Mouse (Mus musculus) neutrophil, adult 5-6 weeks (primary cell): ENCODE results near the gene Runx2. TPM values are rescaled to one million over a fixed set of nuclear protein-coding genes. Genes with fewer than 3 reads are reported as not detected.

Source experiments
- ATAC-seq: fragments of 151-379, 151-347 bp; 2 replicates; pipeline ENCODE4 v1.8.0; 2017; ENCODE audit warnings: mild to moderate bottlenecking, moderate TSS enrichment; ENCODE audit not compliant: insufficient number of reproducible peaks, poor library complexity, low FRiP score, severe bottlenecking; ENCODE audit errors: extremely low read depth
- total RNA-seq: library from RNA; stranded (forward); fragments of 200-1000 nt; gene quantifications from 2 replicates; pipeline ENCODE4 v1.2.3, GENCODE M21; 2017

The Runx2 gene
- total RNA-seq, 1 experiment from 2014 or later, result 9.8 TPM

- no peak for ATAC-seq
Measured at GRCm38 (mm10) chr17:44610828-44611227, 203.8 kb downstream of the Runx2 start.

GRCm38 (mm10) chr17:44609897-44610641 lies 204.5 kb downstream of the Runx2 start:
- ATAC-seq, result no peak

DNA sequence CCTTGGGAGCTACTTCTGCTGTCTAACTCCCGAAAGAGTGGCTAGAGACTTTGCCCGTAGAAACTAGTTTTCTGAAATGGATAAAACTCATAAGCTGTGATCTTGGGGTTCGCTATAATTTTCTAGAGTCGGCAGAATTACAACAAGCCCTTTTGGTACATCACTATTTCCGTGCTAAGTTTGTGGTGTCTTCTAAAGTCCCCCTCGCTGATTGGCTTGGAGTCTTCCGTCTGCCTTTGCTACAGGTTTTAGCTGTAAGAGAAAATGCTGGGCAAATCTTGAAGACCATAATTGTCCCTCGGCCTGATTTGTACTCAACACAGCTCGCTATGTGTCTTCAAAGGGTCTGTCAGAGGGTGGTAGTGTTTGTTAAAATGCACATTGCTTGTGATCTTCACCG lies 205.2 kb downstream of the Runx2 start:
- ATAC-seq, result no peak

DNA sequence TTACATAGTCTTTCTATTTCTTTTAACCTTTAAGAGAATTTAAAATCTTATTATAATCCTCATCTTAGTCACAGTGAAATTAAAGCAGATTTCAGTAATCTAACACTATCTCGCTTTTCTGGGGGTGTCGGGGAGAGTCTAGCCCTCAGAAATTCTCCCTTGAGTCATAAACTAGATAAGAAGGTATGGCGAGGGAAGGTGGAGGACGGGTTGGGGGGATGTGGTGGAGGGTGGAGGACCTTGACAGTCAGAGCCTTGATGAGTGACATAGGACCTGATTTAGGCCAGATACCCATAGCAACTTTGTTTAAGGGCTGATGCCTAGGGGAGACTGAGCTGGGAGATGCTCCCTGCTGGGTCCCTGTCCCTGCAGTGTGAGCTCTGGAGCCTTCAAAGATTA lies 205.7 kb downstream of the Runx2 start:
- no peak for ATAC-seq

DNA sequence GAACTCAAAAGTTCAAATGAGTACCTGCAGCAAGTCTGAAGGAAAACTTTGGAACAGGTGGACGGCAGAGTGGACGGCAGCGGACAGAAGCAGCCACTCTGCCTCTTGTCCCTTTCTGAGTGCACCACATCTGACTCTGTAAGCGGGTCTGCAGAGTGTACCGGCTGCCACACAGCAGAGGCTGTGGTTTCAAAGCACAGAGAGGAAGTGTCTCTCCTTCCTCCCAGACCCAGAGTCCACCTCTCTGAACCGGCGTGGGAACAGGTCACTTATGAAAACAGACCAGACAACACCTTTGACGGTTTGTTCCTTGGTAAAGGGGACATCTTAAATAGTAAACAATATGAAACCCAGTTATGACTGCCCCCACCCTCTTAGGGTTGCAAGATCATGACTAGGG lies 207.2 kb downstream of the Runx2 start:
- ATAC-seq, result peak; percentile 42; the same call in 1 of the 2 replicates

DNA sequence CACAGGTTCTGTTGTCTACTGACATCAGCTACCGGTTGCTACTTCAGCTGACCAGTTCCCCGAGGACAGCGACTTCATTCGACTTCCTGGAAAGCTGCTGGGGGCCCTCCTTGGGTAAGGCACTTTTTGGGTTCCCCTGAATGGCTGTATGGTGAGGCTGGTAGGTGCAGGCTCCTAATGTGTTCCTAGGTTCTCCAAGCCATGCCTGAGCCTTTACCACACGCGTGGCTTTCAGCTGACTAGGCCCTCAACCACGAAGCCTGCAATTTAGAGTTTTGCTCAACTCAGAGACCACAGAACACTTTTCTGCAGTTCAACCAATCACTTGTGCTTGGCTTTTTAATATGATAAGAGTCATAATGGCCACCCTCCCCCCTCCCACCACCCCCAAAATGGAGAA lies 208.4 kb downstream of the Runx2 start:
- no peak for ATAC-seq

GRCm38 (mm10) chr17:44605749-44606148 lies 208.8 kb downstream of the Runx2 start:
- ATAC-seq, result no peak

GRCm38 (mm10) chr17:44603170-44603569 lies 211.4 kb downstream of the Runx2 start:
- ATAC-seq, result no peak

GRCm38 (mm10) chr17:44601317-44602021 lies 213.1 kb downstream of the Runx2 start:
- no peak for ATAC-seq

DNA sequence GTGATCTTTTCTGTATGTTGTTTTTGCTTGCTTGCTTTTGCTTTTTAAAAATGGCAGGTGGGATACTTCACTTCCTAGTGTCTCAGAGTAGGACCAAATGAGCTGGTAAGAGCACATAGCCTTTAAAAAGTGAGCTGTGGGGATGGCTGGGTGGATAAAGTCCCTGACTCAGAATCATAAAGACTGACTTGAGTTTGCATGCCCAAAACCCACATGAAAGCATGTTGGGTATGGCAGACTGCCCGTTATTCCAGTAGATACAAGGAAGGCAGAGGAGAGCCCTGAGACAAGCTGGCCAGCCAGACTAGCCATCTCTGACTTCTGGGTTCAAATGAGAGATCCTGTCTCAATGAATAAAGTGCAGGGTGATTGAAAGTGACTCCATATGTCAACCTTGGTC lies 214.7 kb downstream of the Runx2 start:
- no peak for ATAC-seq

DNA sequence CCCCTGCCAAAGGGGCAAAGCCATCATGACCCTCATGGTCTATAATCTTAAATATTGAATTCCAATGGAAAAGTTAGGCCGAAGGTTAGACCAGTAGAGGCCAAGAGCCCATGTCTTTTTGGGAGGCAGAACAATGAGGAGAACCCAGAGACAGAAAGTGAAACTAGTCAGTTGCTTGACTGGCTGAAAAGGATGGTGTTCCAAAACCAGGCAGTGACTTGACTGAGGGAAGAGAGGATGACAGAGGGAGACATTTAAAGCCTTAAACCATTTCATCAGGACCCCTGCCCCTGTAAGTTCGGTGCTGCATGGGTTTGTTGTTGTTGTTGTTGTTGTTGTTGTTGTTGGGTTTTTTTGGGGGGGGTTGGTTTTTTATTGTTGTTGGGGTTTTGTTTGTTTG lies 215.5 kb downstream of the Runx2 start:
- ATAC-seq, result no peak

DNA sequence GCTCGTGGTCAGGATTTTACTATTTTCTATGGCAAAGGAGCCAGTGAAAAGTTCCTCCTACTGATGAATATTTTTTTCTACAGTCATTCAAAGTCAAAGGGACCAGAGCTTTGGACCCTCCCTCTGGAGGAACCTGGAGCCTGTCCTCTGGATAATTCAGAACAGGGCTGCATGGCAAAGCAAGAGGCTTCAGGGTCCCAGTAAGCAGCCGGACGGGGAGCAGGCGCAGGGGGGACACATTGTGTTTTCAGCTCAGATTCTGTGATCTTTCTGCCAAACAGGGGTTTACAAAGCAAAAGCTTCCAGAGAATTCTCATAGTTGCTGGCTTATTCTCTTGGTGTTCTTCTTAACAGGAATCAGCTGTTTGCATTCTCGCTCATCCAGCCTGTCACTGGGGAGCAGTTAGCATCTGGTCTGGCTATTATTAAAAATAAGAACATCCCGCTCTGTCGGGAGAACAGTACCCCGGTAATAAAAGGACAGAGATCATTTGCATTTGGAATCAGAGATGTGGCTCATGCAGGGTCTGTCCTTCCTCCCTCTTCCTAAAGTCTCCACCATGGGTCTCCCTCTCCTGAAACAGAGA lies 216.6 kb downstream of the Runx2 start:
- ATAC-seq, result no peak

DNA sequence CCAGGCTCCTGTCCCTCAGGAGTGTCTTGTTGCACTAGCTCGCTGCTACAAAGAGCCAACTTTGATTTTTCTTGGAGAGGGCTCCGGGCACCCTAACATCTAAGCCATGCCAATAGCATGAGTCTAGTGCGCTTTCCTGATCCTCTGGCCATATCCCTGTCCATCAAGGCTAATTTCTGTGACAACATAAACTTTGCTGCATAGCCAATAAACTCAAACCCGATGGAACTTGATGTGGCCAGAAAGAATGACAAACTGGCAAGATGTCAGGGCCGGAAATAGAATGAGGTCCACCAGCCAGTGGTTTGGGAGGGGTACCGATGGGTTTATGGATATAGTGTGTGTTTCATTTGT lies 221.9 kb downstream of the Runx2 start:
- no peak for ATAC-seq

DNA sequence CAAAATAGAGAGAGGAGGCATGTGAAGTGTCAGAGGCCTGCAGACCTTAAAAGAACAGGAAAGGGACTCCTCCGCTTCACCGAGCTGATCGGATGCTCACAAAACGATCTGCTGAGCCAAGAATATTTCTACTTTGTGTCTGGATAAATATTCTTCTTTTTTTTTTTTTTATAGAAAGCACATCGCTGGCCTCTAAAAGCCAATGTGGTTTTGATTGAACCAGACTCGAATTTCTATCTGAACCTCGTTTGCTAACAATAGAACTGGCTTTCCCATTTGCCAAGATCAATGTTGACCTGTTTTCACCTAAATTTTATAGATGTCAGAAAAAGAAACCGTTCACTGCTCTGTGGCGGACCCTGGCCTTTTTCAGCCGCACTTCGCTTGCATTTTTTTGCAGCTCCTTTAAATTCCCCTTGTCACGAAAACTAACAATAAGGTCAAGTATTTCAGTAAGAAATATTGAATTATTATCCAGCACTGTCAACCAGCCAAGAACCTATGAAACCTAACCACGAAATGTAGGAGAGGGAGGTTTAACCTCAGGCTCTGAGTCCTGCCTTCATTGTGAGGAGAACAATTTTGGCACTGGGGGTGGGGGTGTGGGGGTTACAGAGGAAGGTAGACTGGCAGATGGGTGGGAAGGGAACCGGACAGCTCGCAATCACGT lies 222.4 kb downstream of the Runx2 start:
- ATAC-seq, result no peak

DNA sequence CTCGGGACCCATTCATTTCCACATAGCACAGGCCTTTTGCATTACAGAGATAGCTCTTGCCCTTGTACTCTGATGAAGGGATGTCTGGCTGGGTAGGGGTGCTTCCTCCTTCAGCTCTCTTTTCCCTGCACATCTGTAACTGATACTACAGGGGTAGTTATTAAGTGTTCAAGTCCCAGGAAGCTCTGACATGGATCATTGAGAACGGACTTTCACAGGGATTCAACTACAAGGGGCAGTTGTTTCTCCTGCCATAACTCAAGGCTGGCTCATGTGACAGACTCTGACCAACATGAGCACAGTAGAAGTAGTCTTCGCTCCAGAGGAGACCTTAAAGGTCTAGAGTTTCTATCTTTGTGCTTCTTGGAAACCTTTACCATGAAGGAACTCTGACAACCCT lies 226.1 kb downstream of the Runx2 start:
- ATAC-seq, result no peak

- no peak for ATAC-seq
Measured at GRCm38 (mm10) chr17:44588020-44588419, 226.6 kb downstream of the Runx2 start.

GRCm38 (mm10) chr17:44586196-44586595 lies 228.4 kb downstream of the Runx2 start:
- no peak for ATAC-seq

- no peak for ATAC-seq
Measured at GRCm38 (mm10) chr17:44584781-44585180, 229.8 kb downstream of the Runx2 start.

DNA sequence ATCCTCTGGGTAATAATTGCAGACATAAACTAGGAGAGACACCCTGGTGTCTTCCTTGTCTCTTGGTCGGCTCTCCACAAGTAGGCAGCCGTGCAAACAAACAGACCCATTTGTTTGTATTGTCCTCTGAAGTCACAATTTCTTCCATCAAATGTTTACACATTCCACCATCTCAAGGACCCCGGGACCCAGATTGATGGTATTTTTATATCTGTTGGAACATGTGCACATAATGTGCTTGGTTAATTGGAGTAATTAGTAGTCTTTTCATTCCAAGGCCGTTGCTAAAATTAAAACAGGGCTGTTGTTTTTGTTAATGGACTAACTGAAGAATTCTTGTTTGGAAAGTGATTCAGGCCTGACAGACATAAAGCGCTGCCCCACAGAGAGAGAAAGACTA lies 236.8 kb downstream of the Runx2 start:
- no peak for ATAC-seq

- no peak for ATAC-seq
Measured at GRCm38 (mm10) chr17:44570899-44571298, 243.7 kb downstream of the Runx2 start.
